Mouse (Mus musculus) testis, adult 2 months (tissue): ENCODE results near the gene Ankfy1.

Source experiments
- CTCF ChIP-seq: fragments of 200-500 bp; IDR thresholded peaks from 2 replicates; pipeline ENCODE4 v1.5.1; 2012; ENCODE audit warnings: low read depth, mild to moderate bottlenecking, inconsistent platforms, low read length, moderate library complexity; ENCODE audit not compliant: control insufficient read depth, insufficient read depth, insufficient replicate concordance
- POLR2A ChIP-seq: fragments of 200-500 bp; IDR thresholded peaks from 2 replicates; pipeline ENCODE4 v1.6.1; 2012; ENCODE audit warnings: low read depth, mild to moderate bottlenecking, inconsistent platforms, low read length, moderate library complexity; ENCODE audit not compliant: control insufficient read depth

DNA sequence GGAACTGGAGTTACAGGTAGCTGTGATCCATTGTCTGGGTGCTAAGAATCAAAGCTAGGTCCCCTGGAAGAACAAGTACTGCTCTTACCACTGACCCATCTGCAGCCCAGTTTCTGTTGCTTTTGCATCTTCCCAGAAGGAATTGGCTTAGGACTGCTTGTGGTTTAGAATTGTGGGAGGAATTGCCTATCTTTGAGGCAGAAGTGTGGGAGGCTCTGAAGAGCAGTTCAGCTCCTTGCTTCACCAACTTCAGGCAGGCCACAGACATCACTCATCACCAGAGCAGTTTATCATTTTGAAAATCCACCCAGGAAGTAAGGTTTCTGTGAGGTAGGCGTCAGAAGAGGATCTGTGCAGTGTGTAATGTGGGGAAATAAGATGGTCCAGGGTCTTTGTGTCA is 49.2 kb downstream of the Ankfy1 start:
- TF ChIP-seq CTCF: no peak
- no peak for TF ChIP-seq POLR2A
